Mouse (Mus musculus): ENCODE results near the gene Ctsll3.
A peak's percentile ranks its signal among the peaks of the same experiment; 100 is the strongest.

Gene Ctsll3

DNA sequence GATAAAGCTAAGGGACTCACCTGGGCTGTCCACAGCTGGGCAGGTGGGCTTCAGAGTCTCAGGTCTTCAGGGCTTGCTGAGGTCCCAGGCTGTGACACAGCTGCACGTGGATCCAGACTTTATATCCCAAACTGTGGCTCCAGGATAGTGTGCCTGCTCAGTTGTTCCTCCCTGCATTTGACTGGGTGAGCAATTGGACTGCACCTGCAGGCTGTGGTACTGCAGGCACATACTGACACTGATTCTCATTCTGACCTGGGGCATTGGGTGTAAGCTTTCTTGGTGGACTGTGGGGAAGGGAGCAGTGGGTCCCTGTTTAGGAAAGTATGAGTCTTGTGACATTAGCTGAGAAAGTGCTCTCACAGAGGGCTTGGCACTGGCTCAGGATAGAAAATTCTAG, at the start of gene Ctsll3:
Ctsll3 (minus strand) TSS at position 101 of the 400 bp plus-strand sequence.
- DNase-seq (ENCODE audit: low spot score), result no peak

GRCm38 (mm10) chr13:60848241-60849120, 45.8 kb upstream of the Ctsll3 start:
- DNase-seq (ENCODE audit: low spot score), result no peak

DNA sequence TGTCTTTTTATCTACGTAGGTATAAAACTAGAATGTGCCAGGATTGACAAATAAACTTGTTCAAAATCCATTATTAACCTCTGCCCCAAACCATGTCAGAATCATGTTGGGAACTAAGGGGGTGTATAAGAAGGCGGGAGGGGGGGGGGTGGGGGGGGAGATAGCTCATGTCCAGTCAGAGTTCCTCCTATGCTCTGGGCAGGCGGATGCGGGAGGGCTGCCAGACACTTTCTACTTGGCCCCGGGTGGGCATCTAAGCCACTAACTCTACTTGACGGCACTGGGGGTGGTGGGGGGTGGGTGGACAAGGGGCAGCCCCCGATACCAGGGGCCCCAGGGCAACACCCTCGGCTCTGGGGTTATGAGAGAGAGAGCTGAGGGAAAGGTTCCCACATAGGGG, 40.5 kb upstream of the Ctsll3 start:
- DNase-seq (ENCODE audit: low spot score), result no peak

GRCm38 (mm10) chr13:60842703-60843102, 40.1 kb upstream of the Ctsll3 start:
- DNase-seq (ENCODE audit: low spot score), result no peak

GRCm38 (mm10) chr13:60839353-60839902, 36.8 kb upstream of the Ctsll3 start:
- DNase-seq (ENCODE audit: low spot score), result no peak

DNA sequence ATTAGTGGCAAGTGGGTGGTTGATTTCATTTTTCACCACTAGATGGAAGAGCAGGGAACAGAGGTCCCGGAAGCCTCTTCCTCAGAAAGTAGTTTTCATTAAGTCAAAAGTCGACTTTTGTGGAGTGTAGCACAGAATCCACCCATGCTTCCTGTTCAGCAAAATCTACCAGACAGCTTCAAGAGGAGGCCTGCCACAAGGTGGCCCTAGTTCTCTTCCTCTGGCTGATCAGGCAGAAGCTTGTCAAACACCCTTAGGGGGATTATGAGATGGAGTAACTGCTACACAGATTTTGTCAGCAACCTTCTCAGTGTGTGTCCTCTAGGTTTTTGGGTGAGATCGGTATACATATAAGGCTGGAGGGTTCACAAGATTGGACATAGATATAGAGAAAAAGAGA, 23.4 kb upstream of the Ctsll3 start:
- DNase-seq (ENCODE audit: low spot score), result no peak

DNA sequence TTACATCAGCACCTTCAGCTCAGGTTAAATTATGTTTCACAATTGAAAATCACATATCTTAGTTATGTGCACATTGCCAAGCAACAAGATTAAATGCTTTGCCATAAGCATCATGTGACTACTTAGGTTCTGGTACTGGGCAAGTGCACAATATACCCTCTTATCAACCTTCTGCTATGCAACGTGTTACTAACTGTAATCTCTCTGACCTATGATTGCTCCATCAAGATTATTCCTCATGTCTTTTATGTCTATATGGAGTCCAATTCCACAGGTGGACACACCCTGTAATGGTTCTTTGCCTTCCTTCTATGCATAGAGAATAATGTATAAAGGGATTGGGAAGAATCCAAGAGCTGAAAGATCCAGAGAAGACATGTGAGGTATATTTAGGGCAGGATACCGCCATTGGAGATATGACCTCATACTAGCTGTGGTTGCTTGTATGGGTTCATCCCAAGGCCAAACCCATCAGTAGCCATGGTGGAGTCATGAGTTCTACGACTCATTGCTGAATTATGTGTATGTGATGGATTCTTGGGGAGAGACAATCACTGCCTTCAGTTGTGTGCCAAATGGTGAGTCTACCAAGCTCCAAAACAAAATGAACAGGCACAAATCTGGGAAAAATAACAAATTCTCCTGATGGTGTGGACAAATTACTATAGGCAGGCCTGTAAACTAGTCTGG, 18.0 kb upstream of the Ctsll3 start:
- no peak for DNase-seq (ENCODE audit: low spot score)

- peak; percentile 5 for DNase-seq (ENCODE audit: low spot score)
Measured at GRCm38 (mm10) chr13:60819469-60819868, 16.8 kb upstream of the Ctsll3 start.

GRCm38 (mm10) chr13:60813722-60814121, 11.1 kb upstream of the Ctsll3 start:
- no peak for DNase-seq (ENCODE audit: low spot score)

DNA sequence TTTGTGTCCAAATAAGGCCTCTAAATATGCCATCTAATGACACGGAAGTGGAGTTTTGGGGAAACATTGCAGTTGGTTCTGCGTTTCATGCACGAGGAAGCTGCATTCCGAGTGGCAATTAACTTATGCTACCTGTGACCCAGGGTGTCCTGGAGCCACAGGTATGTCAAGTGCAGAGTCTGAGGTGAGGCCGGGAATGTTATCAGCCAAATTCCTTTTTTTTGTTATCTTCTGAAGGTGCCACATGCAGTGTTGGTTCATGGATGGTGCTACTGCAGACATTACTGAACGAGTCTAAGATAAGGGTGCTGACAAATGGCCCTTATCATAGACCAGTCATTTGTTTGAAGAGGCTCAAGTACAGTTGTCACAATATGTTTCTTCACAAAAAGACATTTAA, 10.1 kb upstream of the Ctsll3 start:
- DNase-seq (ENCODE audit: low spot score), result no peak

GRCm38 (mm10) chr13:60809690-60810089, 7.0 kb upstream of the Ctsll3 start:
- DNase-seq (ENCODE audit: low spot score), result no peak

GRCm38 (mm10) chr13:60789466-60789865, 13.2 kb downstream of the Ctsll3 start:
- DNase-seq (ENCODE audit: low spot score), result no peak

DNA sequence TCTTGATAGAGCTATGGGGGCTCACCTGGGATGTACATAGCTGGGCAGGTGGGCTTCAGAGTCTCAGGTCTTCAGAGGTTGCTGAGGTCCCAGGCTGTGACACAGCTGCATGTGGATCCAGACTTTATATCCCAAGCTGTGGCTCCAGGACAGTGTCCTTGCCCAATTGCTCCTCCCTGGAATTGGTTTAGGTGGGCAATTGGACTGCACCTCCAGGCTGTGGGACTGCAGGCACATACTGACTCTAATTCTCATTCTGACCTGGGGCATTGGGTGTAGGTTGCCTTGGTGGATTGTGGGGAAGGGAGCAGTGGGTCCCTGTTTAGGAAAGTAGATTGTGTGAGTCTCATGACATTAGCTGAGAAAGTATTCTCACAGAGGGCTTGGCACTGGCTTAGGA, 16.4 kb downstream of the Ctsll3 start, which contains the start of gene BC051665:
BC051665 (minus strand) TSS at position 101 of the 400 bp plus-strand sequence.
- DNase-seq (ENCODE audit: low spot score), result no peak

GRCm38 (mm10) chr13:60783301-60783700, 19.3 kb downstream of the Ctsll3 start:
- DNase-seq (ENCODE audit: low spot score), result no peak

GRCm38 (mm10) chr13:60780534-60780933, 22.1 kb downstream of the Ctsll3 start:
- no peak for DNase-seq (ENCODE audit: low spot score)

DNA sequence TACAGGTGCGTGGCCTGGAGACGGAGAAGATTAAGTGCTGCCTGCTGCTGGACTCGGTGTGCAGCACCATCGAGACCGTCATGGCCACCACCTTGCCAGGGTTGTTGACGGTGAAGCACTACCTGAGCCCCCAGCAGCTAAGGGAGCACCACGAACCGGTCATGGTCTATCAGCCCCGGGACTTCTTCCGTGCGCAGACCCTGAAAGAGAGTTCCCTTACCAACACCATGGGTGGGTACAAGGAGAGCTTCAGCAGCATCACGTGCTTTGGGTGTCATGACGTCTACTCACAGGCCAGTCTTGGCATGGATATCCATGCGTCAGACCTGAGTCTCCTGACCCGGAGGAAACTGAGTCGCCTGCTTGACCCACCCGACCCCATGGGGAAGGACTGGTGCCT, 41.5 kb downstream of the Ctsll3 start:
- DNase-seq (ENCODE audit: low spot score), result no peak

DNA sequence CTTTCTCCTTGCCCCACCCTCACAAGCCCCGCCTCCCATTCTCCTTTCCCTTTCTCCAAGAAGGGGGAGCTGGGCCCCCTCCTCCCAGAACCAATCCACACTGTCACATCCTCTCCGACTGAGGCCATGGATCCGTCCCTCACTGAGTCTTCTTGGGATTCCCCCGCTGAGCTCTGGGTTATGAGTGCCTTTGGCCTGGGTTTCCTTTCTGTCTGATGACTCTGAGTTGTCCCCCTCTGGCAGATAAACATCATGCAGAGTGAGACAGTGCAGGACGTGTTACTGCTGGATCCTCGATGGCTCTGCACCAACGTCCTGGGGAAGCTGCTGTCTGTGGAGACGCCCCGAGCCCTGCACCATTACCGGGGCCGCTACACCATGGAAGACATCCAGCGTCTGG, 42.3 kb downstream of the Ctsll3 start:
- no peak for DNase-seq (ENCODE audit: low spot score)

- DNase-seq (ENCODE audit: low spot score), result no peak
Measured at GRCm38 (mm10) chr13:60759136-60759535, 43.5 kb downstream of the Ctsll3 start.

DNA sequence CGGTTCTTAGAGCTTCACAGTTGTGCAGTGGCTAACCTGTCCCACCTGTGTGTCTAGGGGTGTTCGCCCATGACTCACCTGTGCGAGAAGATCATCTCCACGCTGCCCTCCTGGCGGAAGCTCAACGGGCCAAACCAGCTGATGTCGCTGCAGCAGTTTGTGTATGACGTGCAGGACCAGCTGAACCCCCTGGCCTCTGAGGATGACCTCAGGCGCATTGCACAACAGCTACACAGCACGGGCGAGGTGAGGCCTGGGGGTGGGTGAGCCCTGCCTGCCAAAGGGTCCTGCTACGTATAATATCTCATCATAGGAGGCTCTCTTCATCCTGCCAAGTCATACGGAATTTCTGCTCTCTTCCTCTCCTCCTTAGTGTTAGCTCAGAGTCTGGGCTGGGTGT, 45.4 kb downstream of the Ctsll3 start:
- DNase-seq (ENCODE audit: low spot score), result no peak

GRCm38 (mm10) chr13:60755251-60755650, 47.4 kb downstream of the Ctsll3 start:
- DNase-seq (ENCODE audit: low spot score), result no peak

GRCm38 (mm10) chr13:60753216-60753615, 49.4 kb downstream of the Ctsll3 start:
- DNase-seq (ENCODE audit: low spot score), result no peak

DNA sequence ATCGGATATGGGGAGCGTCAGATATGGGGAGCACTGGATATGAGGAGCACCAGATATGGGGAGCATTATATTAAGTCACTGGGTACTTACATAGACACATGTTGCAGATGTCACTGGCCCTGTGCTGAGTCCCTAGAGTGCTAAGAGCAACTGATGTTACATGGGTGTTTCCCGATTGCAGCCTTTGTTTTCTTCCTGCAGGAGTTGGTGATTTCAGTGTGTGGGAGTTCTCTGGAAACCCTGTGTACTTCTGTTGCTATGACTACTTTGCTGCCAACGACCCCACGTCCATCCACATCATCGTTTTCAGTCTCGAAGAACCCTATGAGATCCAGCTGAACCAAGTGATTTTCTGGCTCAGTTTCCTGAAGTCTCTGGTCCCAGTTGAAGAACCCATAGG, 51.7 kb downstream of the Ctsll3 start:
- no peak for DNase-seq (ENCODE audit: low spot score)

DNA sequence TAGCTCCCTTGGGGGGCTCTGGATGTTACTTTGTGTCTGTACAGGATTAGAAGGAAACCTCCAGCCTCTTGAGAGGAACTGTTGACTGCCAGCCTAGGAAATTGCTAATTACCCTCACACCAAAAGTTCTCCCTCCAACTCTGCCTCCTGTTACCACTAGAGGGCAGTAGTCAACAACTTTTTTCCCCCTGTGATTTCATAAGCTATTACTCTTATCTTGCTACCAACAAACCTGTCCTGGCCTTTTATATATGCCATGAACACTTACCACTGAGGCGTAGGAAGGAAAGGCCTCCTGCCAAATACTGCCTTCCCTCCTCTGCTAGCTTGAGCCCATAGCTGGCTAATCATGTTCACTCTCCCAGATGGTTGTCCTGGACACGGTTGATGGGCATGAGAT, 54.1 kb downstream of the Ctsll3 start:
- peak; percentile 42 for DNase-seq (ENCODE audit: low spot score)
